Mouse (Mus musculus) heart, embryonic 13.5 days (tissue): Measurements from ENCODE around the gene Uspl1. TPM values are rescaled to one million over a fixed set of nuclear protein-coding genes. Genes with fewer than 3 reads are reported as not detected.

Experiments used
- ATAC-seq: fragments of 200-750 bp; cut with Nextera tagmentation; 2 replicates; pipeline ENCODE4 v1.8.0; 2017; ENCODE audit warnings: moderate TSS enrichment; ENCODE audit not compliant: insufficient number of reproducible peaks, low FRiP score, low TSS enrichment; ENCODE audit errors: extremely low read depth
- H3K27ac ChIP-seq: fragments of 300-500 bp; sonication (generic); replicated peaks from 2 replicates; pipeline ENCODE4 v1.5.1; 2015; ENCODE audit warnings: moderate library complexity, mild to moderate bottlenecking, inconsistent platforms
- H3K27me3 ChIP-seq: fragments of 300-500 bp; sonication (generic); replicated peaks from 2 replicates; pipeline ENCODE4 v1.6.1; 2015; ENCODE audit warnings: mild to moderate bottlenecking, inconsistent platforms
- H3K36me3 ChIP-seq: fragments of 300-500 bp; sonication (generic); 2 replicates; pipeline ENCODE4 v1.6.1; 2015; ENCODE audit warnings: mild to moderate bottlenecking, inconsistent platforms
- H3K4me1 ChIP-seq: fragments of 300-500 bp; sonication (generic); 2 replicates; pipeline ENCODE4 v1.6.1; 2015; ENCODE audit warnings: inconsistent platforms
- H3K4me2 ChIP-seq: fragments of 300-500 bp; sonication (generic); 2 replicates; pipeline ENCODE4 v1.6.1; 2015; ENCODE audit warnings: inconsistent platforms, mild to moderate bottlenecking, moderate library complexity
- H3K4me3 ChIP-seq: fragments of 300-500 bp; sonication (generic); 2 replicates; pipeline ENCODE4 v1.5.1; 2015; ENCODE audit warnings: moderate library complexity, mild to moderate bottlenecking, inconsistent platforms
- H3K9ac ChIP-seq: fragments of 300-500 bp; sonication (generic); 2 replicates; pipeline ENCODE4 v1.6.1; 2015; ENCODE audit warnings: inconsistent platforms, mild to moderate bottlenecking, moderate library complexity
- H3K9me3 ChIP-seq: fragments of 300-500 bp; sonication (generic); 2 replicates; pipeline ENCODE4 v1.6.1; 2016; ENCODE audit warnings: inconsistent platforms
- WGBS: fragments of 180-500 bp; shearing (Covaris S2); methylation state at CpG from one replicate; pipeline ENCODE4 v1.1.7; 2015; ENCODE audit warnings: mixed read lengths; 5-methylcytosine and 5-hydroxymethylcytosine counted together
- polyA plus RNA-seq: library from polyadenylated mRNA; unstranded; fragments of >200 nt; fragmentation: Nextera tagmentation; extraction: Ambion mirVana; gene quantifications from 2 replicates; pipeline ENCODE4 v1.2.1, GENCODE M21; 2015

The Uspl1 gene
- polyA plus RNA-seq, 1 experiment from 2014 or later, result 30.1 TPM

GRCm38 (mm10) chr5:149168816-149169215 lies 15.3 kb upstream of the Uspl1 start:
- WGBS, result 74% methylated on average over 9 of the region's 9 CpGs
- H3K4me2 ChIP-seq, result no peak overlapping the region
- H3K4me1 ChIP-seq, result no peaks in the 10 kb centered on the region
- no peak overlapping the region for H3K9ac ChIP-seq
- ATAC-seq, result no peak
- H3K4me3 ChIP-seq, result no peak overlapping the region
- no peaks in the 10 kb centered on the region for H3K36me3 ChIP-seq
- no peaks in the 10 kb centered on the region for H3K9me3 ChIP-seq
- no peak overlapping the region for H3K27ac ChIP-seq
- H3K27me3 ChIP-seq, result no peaks in the 10 kb centered on the region

GRCm38 (mm10) chr5:149170841-149171588 lies 13.1 kb upstream of the Uspl1 start:
- no peak for ATAC-seq
- 56% methylated on average over 8 of the region's 8 CpGs for WGBS
- H3K4me3 ChIP-seq, result no peak overlapping the region
- no peak overlapping the region for H3K27ac ChIP-seq
- no peak overlapping the region for H3K9ac ChIP-seq
- no peaks in the 10 kb centered on the region for H3K4me1 ChIP-seq
- H3K9me3 ChIP-seq, result no peaks in the 10 kb centered on the region
- no peaks in the 10 kb centered on the region for H3K27me3 ChIP-seq
- H3K36me3 ChIP-seq, result no peaks in the 10 kb centered on the region
- no peak overlapping the region for H3K4me2 ChIP-seq

- no peak for ATAC-seq
- no peaks in the 10 kb centered on the region for H3K36me3 ChIP-seq
- no peaks in the 10 kb centered on the region for H3K27me3 ChIP-seq
- no peaks in the 10 kb centered on the region for H3K4me1 ChIP-seq
- 47% methylated on average over 10 of the region's 10 CpGs for WGBS
- H3K9me3 ChIP-seq, result no peaks in the 10 kb centered on the region
- no peak overlapping the region for H3K4me3 ChIP-seq
- no peak overlapping the region for H3K9ac ChIP-seq
- no peak overlapping the region for H3K4me2 ChIP-seq
- no peak overlapping the region for H3K27ac ChIP-seq
Observed at GRCm38 (mm10) chr5:149172246-149172645, 11.9 kb upstream of the Uspl1 start.

- ATAC-seq, result no peak
- H3K36me3 ChIP-seq, result no peaks in the 10 kb centered on the region
- WGBS, result 78% methylated on average over 7 of the region's 7 CpGs
- no peak overlapping the region for H3K4me3 ChIP-seq
- no peak overlapping the region for H3K9ac ChIP-seq
- H3K4me2 ChIP-seq, result no peak overlapping the region
- H3K27ac ChIP-seq, result no peak overlapping the region
- H3K27me3 ChIP-seq, result no peaks in the 10 kb centered on the region
- no peaks in the 10 kb centered on the region for H3K9me3 ChIP-seq
- no peaks in the 10 kb centered on the region for H3K4me1 ChIP-seq
Observed at GRCm38 (mm10) chr5:149174527-149174926, 9.6 kb upstream of the Uspl1 start.

GRCm38 (mm10) chr5:149175736-149176135 lies 8.4 kb upstream of the Uspl1 start:
- Histone ChIP-seq H3K27me3 (no peaks in the 10 kb centered on the region), H3K4me2 (no peak overlapping the region), H3K27ac (no peak overlapping the region), H3K4me1 (no peaks in the 10 kb centered on the region), H3K9me3 (no peaks in the 10 kb centered on the region), H3K36me3 (no peaks in the 10 kb centered on the region), H3K9ac (no peak overlapping the region), H3K4me3 (no peak overlapping the region)
- WGBS, result 85% methylated on average over 6 of the region's 6 CpGs
- ATAC-seq, result no peak

GRCm38 (mm10) chr5:149178095-149178494 lies 6.1 kb upstream of the Uspl1 start:
- ATAC-seq, result no peak
- Histone ChIP-seq H3K4me2 (no peak overlapping the region), H3K36me3 (no peaks in the 10 kb centered on the region), H3K9me3 (no peaks in the 10 kb centered on the region), H3K27me3 (no peaks in the 10 kb centered on the region), H3K4me1 (peaks cover 8% of the 10 kb centered on the region), H3K27ac (no peak overlapping the region), H3K9ac (no peak overlapping the region), H3K4me3 (no peak overlapping the region)
- WGBS, result 79% methylated on average over 5 of the region's 5 CpGs

GRCm38 (mm10) chr5:149179826-149180225 lies 4.3 kb upstream of the Uspl1 start:
- no peak for ATAC-seq
- Histone ChIP-seq H3K27ac (no peak overlapping the region), H3K36me3 (no peaks in the 10 kb centered on the region), H3K4me1 (peaks cover 9% of the 10 kb centered on the region), H3K27me3 (no peaks in the 10 kb centered on the region), H3K9ac (0 out of 2 replicates have a peak overlapping the region, but pooled peaks have one; percentile 25), H3K4me2 (no peak overlapping the region), H3K4me3 (no peak overlapping the region), H3K9me3 (no peaks in the 10 kb centered on the region)
- WGBS, result 72% methylated on average over 3 of the region's 3 CpGs

- H3K27ac ChIP-seq, result no peak overlapping the region
- no peak overlapping the region for H3K9ac ChIP-seq
- peaks cover 10% of the 10 kb centered on the region; the same call in 1 of the 2 replicates for H3K36me3 ChIP-seq
- H3K4me3 ChIP-seq, result no peak overlapping the region
- peaks cover 27% of the 10 kb centered on the region for H3K4me1 ChIP-seq
- no peak overlapping the region; the same call in 1 of the 2 replicates for H3K4me2 ChIP-seq
- H3K9me3 ChIP-seq, result no peaks in the 10 kb centered on the region
- no peaks in the 10 kb centered on the region for H3K27me3 ChIP-seq
- 71% methylated on average over 5 of the region's 5 CpGs for WGBS
- no peak for ATAC-seq
Observed at GRCm38 (mm10) chr5:149182186-149182870, 1.8 kb upstream of the Uspl1 start.

- H3K27me3 ChIP-seq, result no peaks in the 10 kb centered on the region
- H3K9me3 ChIP-seq, result no peaks in the 10 kb centered on the region
- WGBS, result 24% methylated on average over 1 of the region's 1 CpGs
- H3K4me2 ChIP-seq, result peak overlapping the region; percentile 74
- H3K36me3 ChIP-seq, result peaks cover 11% of the 10 kb centered on the region
- H3K4me3 ChIP-seq, result peak overlapping the region; percentile 62
- H3K27ac ChIP-seq, result peak overlapping the region; percentile 95
- H3K4me1 ChIP-seq, result peaks cover 27% of the 10 kb centered on the region
- no peak for ATAC-seq
- peak overlapping the region; percentile 89 for H3K9ac ChIP-seq
Observed at GRCm38 (mm10) chr5:149183122-149183521, 1.0 kb upstream of the Uspl1 start.

GRCm38 (mm10) chr5:149183721-149184103 lies 438 bp upstream of the Uspl1 start:
- WGBS, result under 1% methylated on average over 13 of the region's 13 CpGs
- ATAC-seq, result peak; percentile 10; the same call in 1 of the 2 replicates

GRCm38 (mm10) chr5:149184844-149185186 lies 665 bp downstream of the Uspl1 start:
- WGBS, result 0% methylated on average over 20 of the region's 20 CpGs
- Histone ChIP-seq H3K4me1 (peaks cover 35% of the 10 kb centered on the region), H3K4me3 (peak overlapping the region; percentile 87), H3K36me3 (peaks cover 26% of the 10 kb centered on the region), H3K27me3 (no peaks in the 10 kb centered on the region), H3K27ac (peak overlapping the region; percentile 88), H3K9me3 (no peaks in the 10 kb centered on the region), H3K9ac (peak overlapping the region; percentile 94), H3K4me2 (peak overlapping the region; percentile 82)
- ATAC-seq, result no peak

More at GRCm38 (mm10) chr5:149183721-149184103, 438 bp upstream of the Uspl1 start:
- peaks cover 15% of the 10 kb centered on the region for H3K36me3 ChIP-seq
- no peaks in the 10 kb centered on the region for H3K27me3 ChIP-seq
- H3K9ac ChIP-seq, result peak overlapping the region; percentile 89
- H3K27ac ChIP-seq, result peak overlapping the region; percentile 95
- no peaks in the 10 kb centered on the region for H3K9me3 ChIP-seq
- H3K4me1 ChIP-seq, result peaks cover 27% of the 10 kb centered on the region
- H3K4me2 ChIP-seq, result peak overlapping the region; percentile 74
- peak overlapping the region; percentile 62 for H3K4me3 ChIP-seq
